Mouse (Mus musculus): ENCODE data around the gene Gdf3. TPM values are rescaled to one million over a fixed set of nuclear protein-coding genes. Genes with fewer than 3 reads are reported as not detected.
A peak's percentile ranks its signal among the peaks of the same experiment; 100 is the strongest.
"Not testable (repeated sequence)": the region's sequence is repeated elsewhere in the genome, so short reads cannot be mapped to it uniquely, and the experiment has no call there.

Gdf3 gene
- total RNA-seq, 2 experiments from 2014 or later: 3.8 to 5.1 TPM

GRCm38 (mm10) chr6:122607700-122608099 is 2.2 kb downstream of the Gdf3 start:
- 0 out of 2 replicates have a peak, but pooled peaks have one; percentile 25 for ATAC-seq (replicated peaks; ENCODE audit: poor library complexity, severe bottlenecking)

DNA sequence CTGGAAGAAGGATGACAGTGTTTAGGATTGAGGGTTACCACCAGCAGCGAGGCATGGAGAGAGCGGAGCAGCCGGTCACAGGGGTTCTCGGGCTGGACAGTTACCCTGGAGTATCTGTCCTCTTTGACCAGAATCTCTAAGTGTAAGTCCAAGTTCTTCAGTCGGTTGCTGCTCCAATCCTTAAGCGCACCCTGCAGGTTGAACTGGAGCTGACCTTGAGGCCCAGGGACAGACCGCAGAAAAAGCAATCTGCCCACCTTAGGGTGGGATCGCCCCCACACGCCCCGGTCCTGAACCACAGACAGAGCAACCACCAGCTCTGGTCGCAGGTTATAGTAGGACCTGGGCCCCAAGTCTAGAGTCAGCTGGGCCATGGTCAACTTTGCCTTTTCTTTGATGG is 3.2 kb downstream of the Gdf3 start:
- no peak for ATAC-seq (replicated peaks; ENCODE audit: poor library complexity, severe bottlenecking)

GRCm38 (mm10) chr6:122605483-122605882 is 4.4 kb downstream of the Gdf3 start:
- ATAC-seq (replicated peaks; ENCODE audit: poor library complexity, severe bottlenecking): peak; percentile 28; the same call in 1 of the 2 replicates

DNA sequence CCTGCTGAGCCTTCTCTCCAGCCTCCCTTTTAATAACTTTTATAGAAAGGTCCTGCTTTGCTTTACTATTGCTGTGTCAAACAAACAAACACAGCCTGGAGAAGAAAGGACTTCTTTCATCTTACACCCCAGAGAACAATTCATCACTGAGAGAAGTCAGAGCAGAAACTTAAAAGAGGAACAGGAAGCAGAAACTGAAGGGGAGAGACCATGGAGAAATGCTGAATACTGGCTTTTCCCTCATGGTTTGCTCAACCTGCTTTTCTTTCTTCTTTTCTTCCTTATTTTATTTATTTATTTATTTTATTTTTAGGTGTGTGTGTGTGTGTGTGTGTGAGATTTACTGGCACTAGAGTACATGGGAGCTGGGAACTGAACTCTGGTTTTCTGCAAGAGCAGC is 5.6 kb downstream of the Gdf3 start:
- ATAC-seq (replicated peaks; ENCODE audit: poor library complexity, severe bottlenecking): peak; percentile 65

- ATAC-seq (replicated peaks; ENCODE audit: poor library complexity, severe bottlenecking): no peak
Measured at GRCm38 (mm10) chr6:122602992-122603322, 6.9 kb downstream of the Gdf3 start.

DNA sequence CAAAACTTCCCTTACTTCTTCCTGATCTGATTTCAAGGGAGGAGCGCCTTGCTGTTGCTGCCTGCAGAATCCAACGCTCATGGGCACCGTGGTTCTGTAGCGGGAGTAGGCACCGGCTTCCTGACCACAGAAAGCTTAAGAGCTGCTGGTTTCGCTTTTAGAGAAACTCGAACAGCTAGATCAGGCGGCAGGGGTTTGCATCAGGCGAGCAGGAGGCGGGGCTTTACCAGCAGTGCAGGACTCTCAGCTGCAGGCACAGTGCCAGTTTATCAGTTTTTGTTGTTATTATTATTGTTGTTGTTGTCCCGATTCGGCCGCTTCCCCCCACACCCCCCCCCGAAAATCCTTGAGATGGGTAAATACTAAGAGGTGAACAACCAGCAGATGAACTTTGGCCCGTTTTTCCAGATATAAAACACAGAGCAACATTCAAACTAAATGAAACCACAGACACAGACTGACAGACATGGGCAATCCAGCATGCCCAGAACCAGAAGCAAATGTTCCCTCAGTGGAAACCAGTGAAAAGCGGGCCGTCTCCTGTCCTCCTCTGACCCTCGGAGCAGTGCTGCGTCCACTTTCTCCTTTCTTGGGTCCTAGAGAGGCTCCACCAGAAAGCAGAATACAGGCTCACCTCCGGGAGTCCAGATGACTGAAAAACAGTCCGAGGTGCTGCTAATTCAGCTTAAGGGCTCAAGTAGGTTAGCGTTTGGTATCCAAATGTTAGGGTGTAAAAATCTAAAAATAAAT is 7.5 kb downstream of the Gdf3 start, which contains the start of gene Apobec1:
Apobec1 (minus strand) TSS at position 203 of the 750 bp plus-strand sequence.
- ATAC-seq (replicated peaks; ENCODE audit: poor library complexity, severe bottlenecking): peak; percentile 76

DNA sequence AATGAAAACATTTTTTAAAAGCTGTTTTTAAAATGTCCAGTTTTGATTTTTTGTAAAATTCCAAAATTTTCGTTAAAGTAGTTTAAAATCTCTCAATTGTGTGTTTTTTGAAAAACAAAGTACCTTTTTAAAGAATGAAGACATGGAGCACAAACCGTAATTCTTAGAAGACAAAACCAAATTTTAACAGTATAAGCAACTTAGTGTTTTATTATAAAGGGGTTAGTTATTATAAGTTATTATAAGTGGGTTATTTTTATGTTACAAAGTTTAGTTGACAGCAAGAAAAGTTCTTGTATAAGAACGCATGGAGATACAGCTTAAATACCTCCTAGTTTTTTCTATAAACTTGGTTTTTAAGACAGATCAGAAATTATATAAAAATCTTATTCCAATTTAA is 8.3 kb downstream of the Gdf3 start:
- ATAC-seq (replicated peaks; ENCODE audit: poor library complexity, severe bottlenecking): no peak

- no peak for ATAC-seq (replicated peaks; ENCODE audit: poor library complexity, severe bottlenecking)
Measured at GRCm38 (mm10) chr6:122601031-122601430, 8.9 kb downstream of the Gdf3 start.

DNA sequence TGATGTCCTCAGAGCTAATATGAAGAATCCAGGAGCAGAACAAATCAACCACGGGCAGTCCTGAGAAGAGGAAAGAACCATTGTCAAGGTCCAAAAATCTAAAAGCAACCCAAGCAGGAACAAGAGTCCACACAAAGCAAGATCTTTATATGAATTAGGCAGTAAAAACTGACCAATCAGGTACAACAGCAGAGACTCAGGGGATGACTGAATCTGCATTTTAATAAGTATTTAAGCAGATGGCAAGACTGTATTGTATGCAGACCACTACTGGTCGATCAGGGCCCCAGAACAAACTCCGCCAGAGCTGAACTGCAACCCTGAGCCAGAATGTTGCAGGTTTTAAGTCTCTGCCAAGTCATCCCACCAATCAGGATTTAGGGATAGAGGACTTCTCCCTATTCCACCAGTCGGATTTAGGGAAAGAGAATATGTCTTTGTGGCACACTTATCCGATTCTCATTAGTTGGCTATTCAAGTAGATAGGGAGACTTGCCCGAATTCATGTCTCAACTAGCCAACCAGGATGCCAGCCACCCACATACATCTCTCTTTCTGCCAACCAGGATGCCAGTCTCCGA is 9.7 kb downstream of the Gdf3 start:
- no peak for ATAC-seq (replicated peaks; ENCODE audit: poor library complexity, severe bottlenecking)

DNA sequence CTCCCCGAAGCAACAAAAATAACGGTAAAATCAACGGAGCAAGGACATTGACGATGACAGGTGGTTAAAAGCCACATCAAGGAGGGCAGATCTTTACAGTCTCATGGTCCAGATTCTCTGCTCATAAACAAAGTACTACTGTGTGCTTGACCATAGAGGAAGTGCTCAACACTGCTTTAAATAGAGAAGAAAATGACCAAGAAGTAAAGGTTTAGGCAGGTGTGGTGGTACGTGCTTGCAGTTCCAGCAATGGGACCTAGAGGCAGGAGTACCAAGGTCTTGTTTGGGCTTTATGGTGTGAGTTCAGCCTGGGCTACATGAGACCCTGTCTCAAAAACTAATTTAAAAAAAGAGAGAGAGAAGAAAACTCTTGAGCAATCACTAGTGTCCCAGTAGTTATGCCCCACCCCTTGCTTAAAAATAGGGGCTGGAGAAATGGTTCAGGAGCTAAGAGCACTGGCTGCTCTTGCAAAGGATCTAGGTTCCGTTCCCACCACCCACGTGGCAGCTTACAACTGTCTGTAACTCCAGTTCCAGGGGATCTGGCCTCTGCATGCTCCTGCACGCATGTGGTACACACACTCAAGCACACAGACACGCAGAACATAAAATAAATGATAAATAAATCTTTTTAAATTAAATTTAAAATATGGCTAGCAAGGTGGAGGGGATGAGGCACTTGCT is 10.7 kb downstream of the Gdf3 start:
- ATAC-seq (replicated peaks; ENCODE audit: poor library complexity, severe bottlenecking): peak; percentile 7

DNA sequence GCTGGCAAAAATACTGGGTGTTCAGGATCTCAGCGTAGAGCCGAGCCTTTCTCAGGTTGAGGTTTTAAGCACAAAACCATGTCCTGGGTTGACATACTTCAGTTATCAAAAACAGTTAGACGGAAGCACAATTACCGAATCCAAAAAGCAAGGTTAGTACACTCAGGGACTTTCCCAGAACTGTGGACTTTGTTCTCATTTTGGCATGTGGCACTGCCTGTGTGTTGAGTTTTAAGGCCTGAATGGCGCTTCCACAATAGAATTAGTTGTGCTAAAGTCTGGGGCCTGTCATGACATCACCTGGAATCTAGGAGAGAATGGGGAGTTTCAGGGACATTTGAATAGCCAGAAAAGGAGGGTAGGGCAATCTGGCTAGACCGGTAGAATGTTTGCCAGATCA is 11.5 kb downstream of the Gdf3 start:
- no peak for ATAC-seq (replicated peaks; ENCODE audit: poor library complexity, severe bottlenecking)

DNA sequence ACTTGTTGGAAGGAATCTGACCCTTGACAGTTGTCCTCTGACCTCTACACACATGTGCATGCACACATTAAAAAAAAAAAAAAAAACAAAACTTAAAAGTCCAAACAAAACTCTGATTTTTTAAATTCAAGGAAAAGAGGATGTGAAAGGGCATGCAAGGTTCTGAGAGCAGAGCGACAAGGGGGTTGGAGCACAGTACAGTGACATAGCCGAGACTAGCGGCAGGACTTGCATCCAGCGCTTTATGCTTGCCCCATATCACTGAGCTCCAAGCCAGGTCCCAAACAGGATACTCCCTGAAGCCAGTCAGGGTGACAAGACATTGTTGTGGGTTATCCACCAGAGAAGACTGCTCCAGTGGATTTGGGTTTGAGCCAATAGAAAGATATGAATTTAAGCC is 11.9 kb downstream of the Gdf3 start:
- ATAC-seq (replicated peaks; ENCODE audit: poor library complexity, severe bottlenecking): peak; percentile 59

- ATAC-seq (replicated peaks; ENCODE audit: poor library complexity, severe bottlenecking): no peak
Measured at GRCm38 (mm10) chr6:122596608-122597007, 13.3 kb downstream of the Gdf3 start.

- ATAC-seq (replicated peaks; ENCODE audit: poor library complexity, severe bottlenecking): 0 out of 2 replicates have a peak, but pooled peaks have one; percentile 23
Measured at GRCm38 (mm10) chr6:122595637-122596036, 14.2 kb downstream of the Gdf3 start.

GRCm38 (mm10) chr6:122592905-122593304 is 17.0 kb downstream of the Gdf3 start:
- peak; percentile 38; the same call in 1 of the 2 replicates for ATAC-seq (replicated peaks; ENCODE audit: poor library complexity, severe bottlenecking)

DNA sequence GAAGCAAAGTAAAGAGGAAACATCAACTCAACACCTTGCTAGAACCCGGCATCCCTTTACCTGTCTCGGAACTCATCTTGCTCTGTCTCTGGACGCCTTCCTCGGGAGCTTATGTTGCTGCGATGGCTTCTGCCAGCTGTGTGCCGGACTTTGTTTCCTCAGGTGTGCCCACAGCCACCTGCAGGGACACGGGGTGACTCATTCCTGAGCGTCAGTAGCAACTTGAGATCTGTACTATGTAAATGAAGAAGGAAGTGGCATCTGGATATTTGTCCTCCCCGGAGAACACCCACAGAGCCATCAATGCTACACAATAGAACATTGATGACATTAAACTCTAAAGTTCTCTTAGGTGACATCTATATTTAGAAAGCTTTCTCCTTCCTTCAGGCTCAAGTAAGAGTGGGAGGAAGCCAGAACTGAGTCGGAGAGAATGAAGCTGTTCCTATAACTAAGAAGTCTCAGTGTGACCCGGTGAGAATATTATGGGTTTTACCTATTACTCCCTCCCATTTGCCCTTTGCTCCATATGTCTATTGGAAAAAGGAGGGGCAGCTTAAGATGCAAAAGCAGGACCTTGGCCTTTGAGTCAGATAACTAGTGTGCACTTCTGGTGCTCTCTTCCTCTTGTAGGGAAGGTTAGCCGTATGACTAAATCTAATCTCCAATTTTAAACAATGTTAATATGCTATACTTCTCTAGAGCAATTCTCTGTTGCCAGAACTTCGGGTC is 18.7 kb downstream of the Gdf3 start:
- ATAC-seq (replicated peaks; ENCODE audit: poor library complexity, severe bottlenecking): no peak

DNA sequence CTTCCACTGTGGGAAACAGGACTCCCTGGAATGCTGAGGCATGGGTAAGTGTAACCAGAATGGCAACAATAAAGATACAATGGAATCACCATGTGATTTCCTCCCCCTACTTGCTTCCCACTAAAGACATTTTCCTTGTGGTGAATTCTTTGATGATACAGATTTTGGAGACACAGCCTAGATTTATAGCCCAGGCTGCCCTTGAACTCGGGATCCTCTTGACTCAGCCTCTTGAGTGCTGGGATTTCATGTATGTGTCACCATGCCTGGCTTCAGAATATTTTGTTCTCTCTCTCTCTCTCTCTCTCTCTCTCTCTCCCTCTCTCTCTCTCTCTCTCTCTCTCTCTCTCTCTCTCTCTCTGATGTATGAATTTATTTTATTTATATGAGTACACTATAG is 30.8 kb downstream of the Gdf3 start:
- no peak for ATAC-seq (replicated peaks; ENCODE audit: poor library complexity, severe bottlenecking)

GRCm38 (mm10) chr6:122577030-122577429 is 32.9 kb downstream of the Gdf3 start:
- no peak for ATAC-seq (replicated peaks; ENCODE audit: poor library complexity, severe bottlenecking)

GRCm38 (mm10) chr6:122575037-122575436 is 34.9 kb downstream of the Gdf3 start:
- ATAC-seq (replicated peaks; ENCODE audit: poor library complexity, severe bottlenecking): not testable (repeated sequence)

- no peak; the same call in 1 of the 2 replicates for ATAC-seq (replicated peaks; ENCODE audit: poor library complexity, severe bottlenecking)
Measured at GRCm38 (mm10) chr6:122571617-122571959, 38.3 kb downstream of the Gdf3 start.
